Mouse (Mus musculus) mouse trophoblast stem cell (cell line): ENCODE measurements at regions not wholly inside any gene's neighbourhood (a gene's known extent, or its start where the extent isn't known, plus 50 kb on each side); places are given as distances from the start of the nearest gene placed in this dataset.

Experiments used
- in situ Hi-C, 2 experiments: fragments of 300-500 bp; cut with MseI, MboI; formaldehyde crosslinking; loops; 2 replicates in 1 of 2; 3 replicates in 1 of 2; pipeline ENCODE4 v1.15.1; 2025

DNA sequence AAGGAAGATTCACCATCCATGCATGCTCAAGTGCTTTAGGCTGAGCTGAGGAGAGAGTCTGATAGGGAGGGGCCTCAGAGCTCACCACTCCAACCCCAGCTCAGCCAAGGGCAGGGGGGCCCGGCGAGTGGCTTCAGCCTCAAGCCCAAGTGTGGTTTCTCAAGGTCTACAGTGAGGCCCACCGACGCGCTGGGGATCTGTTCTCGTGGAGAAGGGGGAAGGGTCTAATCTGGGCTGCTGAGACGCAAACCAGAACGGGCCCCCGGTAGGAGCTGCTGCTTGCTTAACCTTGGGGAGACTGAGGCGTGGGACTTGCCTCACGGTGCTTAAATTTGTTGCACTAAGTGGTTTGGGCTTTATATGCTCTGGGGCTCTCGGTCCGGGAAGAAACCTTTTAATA, 70.9 kb downstream of the Asb1 start:
- in situ Hi-C loops: no loop called here

- in situ Hi-C loops: no loop called here
These were observed 71.3 kb downstream of the Asb1 start for GRCm38 (mm10) chr1:91611694-91612093.

DNA sequence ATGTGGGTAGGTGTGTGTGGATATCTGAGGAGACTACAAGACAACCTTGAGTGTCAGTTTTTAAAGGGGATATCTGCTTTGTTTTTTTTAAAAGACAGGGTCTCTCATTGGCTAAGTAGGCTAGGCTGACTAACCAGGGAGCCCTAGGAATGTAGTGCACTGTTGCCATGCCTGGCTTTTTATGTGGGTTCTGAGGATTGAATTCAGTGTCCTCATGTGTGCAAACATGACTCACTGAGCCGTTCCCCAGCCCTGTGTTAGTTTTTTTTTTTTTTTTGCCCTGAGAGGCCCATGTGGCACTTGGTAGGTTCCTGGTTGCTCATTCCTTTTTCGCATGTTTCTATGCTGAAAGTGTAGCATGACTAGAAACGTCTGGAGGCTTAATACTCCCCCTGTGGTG, 72.6 kb downstream of the Asb1 start:
- in situ Hi-C loops: no loop called here

GRCm38 (mm10) chr1:91615396-91615795, 75.1 kb downstream of the Asb1 start:
- in situ Hi-C loops: no loop called here

DNA sequence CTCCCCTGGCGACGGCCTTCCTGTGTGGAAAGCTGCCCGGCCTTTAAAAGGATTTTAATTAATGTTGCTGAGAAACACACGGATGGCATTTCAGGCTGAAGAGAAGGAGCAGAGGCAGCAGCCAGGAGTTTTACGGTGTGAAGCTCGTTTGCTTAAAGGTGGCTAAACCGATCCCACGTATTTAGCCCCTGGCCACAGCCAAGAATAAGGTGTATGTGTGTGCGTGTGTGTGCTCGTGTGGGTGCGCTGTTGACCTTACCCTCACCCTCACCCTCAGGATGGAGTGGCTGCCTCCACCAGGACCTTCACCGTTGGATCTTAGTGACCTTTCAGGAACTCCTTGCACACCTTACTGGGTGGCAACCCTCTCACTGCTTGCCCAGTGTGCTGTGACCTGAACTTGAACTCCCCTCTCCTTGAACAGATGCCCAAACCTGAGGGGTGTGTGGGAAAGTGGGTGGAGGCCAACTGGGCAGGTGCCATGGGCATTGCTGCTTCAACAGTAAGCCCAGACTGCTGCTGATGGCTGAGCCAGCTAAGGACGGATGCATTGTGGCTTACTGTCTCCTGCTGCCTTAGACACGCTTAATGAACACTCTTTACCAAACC, 78.3 kb downstream of the Asb1 start:
- in situ Hi-C loops: no loop called here

DNA sequence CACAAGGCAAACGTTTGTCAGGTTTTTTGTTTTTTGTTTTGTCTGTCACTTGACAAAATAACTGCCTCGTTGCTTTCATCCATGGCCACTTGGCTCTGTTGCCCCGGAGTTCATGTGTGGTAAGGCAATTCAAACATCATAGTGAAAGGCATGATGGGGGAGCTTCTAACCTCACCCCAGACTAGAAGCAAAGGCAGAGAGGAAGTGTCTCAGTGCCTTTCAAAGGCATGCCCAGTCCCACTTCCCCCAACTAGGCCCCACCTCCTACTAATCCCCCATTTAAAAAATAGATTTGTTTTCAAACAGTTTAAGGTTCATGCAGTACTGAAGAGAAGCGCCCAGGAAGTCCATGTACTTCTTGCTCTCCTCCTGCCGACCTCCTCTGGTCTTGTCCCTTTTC, 80.8 kb downstream of the Asb1 start:
- in situ Hi-C loops: no loop called here

- in situ Hi-C loops: no loop called here
These were observed 82.5 kb downstream of the Asb1 start for GRCm38 (mm10) chr1:91622874-91623273.

- in situ Hi-C loops: no loop called here
These were observed 83.7 kb downstream of the Asb1 start for GRCm38 (mm10) chr1:91624028-91624427.

- in situ Hi-C loops: no loop called here
These were observed 84.4 kb downstream of the Asb1 start for GRCm38 (mm10) chr1:91624531-91625300.

DNA sequence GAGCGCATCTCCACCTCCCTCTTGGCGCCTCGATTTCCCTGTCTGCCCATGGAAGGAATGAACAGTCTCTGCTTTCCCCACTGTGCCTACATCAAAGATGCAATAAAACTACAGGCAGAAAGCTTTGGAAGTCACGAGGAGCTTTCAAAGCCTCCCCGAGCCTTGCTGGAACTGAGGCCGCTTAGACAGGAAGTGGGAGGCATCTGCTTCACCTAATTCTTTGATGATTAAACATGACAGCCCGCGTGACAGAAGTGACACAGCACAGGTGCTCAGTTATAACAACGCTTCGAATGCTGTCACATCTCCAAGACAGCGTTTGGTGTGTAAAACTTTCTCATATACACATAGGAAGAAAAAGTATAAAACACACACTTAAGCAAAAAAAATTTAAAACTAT, 85.7 kb downstream of the Asb1 start:
- in situ Hi-C loops: no loop called here

- in situ Hi-C loops: no loop called here
These were observed 89.9 kb downstream of the Asb1 start for GRCm38 (mm10) chr1:91630206-91630605.

- in situ Hi-C loops: no loop called here
These were observed 90.6 kb downstream of the Asb1 start for GRCm38 (mm10) chr1:91630871-91631410.

- in situ Hi-C loops: no loop called here
These were observed 92.7 kb downstream of the Asb1 start for GRCm38 (mm10) chr1:91632906-91633493.

DNA sequence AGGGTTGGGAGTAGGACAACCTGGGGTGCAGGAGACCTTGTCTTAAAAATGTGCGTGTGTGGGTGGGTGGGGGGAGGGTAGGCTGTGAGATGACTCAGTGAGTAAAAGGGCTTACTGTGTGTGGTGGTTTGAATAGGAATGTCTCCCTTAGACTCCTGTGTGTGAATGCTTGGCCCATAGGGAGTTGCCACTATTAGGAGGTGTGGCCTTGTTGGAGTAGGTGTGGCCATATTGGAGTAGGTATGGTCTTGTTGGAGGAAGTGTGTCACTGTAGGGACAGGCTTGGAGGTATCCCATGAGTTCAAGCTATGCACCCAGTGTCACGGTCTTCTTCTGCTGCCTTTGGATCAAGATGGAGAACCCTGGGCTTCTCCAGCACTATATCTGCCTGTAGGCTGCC, 96.2 kb downstream of the Asb1 start:
- in situ Hi-C loops: no loop called here

DNA sequence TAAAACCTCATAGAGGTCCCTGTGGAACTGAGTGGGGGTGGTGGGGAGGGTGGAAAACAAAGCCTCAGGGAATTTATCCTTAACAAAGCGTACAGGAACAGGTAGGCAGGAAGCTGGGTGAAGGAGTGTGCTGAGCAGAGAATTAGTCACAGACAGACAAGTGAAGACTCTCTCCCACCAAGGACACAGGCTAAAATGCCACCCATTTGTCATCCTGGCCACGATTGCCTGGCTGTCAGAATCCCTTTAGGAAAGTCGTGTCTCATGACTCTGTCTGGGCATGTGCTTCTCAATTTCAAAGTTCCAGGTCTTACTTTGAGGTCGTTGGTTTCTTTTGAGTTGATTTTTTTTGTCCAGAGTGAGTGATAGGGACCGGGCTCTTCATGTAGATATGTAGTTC, 100.2 kb downstream of the Asb1 start:
- in situ Hi-C loops: no loop called here

DNA sequence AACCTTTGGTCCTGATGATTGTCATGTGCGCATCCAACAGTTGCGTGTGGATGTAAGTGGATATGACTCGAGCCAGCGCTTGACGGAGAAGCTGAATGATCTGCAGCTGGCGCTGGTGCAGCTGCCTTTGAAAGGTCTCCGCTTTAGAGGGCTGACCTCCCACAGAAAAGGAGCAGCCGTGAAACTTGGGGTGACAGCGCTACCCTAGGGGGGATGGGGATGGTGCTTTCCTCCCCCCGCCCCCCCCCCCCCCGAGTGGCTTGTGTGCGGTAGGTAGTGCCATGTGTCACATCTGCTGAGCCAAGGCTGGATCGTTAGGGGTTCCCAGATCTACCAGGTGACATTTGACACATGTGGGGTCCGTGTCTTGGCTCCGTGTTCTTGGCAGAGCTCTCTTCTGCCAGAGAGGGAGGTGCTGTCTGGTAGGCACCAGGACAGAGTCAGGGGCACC, 118.7 kb downstream of the Asb1 start:
- in situ Hi-C loops: no loop called here

DNA sequence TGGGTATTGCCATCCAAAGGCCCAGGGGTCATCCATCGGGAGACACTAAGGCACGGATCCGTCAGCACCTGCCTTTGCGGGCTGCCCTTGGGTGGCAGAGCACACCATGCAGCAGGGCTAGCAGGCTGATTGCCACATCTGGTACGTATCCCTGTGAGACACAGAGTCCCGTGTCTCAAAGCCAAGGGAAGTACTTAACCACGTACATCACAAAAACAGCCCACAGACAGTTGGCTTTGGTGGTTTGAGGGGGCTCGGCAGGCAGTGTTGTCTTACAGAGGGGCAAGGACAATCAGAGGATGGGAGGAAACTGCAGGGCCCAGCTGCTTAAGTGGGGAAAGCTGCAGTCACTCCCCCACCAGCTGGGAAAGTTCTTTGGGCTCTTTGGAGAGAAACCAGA, 119.1 kb downstream of the Asb1 start:
- in situ Hi-C loops: no loop called here

GRCm38 (mm10) chr1:91663289-91663688, 122.9 kb downstream of the Asb1 start:
- in situ Hi-C loops: no loop called here

- in situ Hi-C loops: no loop called here
These were observed 124.3 kb downstream of the Asb1 start for GRCm38 (mm10) chr1:91664622-91665021.

- in situ Hi-C loops: no loop called here
These were observed 128.2 kb downstream of the Asb1 start for GRCm38 (mm10) chr1:91668530-91668929.

GRCm38 (mm10) chr1:91670980-91671379, 130.3 kb upstream of the Twist2 start:
- in situ Hi-C loops: no loop called here

DNA sequence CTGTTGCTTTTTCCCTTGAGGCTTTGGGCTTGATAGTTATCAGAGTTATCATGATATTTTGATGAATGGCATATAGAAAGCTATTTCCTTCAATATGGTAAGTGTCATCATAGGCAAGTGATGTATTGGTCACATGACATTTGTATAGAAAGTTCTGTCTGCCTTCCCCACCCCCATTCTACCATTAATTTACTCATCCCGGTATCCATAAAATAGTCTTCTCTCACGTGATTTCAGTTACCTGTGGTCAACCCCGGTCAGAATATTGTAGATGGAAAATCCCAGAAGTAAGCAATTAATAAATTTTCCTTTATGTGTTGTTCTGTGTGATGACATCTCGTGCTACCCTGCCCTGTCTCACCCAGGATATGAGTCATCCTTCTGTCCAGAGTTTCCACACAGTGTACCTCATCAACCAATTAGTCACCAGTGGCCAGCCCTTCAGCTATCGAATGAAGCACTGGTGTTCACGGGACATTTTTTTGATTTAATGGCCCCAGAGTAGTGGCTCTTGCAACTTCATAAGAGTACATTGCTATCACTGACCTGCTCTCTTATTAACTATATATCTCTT, 127.1 kb upstream of the Twist2 start:
- in situ Hi-C loops: no loop called here
